Mouse (Mus musculus) E14TG2a.4 (cell line): ENCODE data around the gene Myo7a.

Experiments
- H3K27me3 ChIP-seq: 2 replicates; pipeline ENCODE4 v1.6.1; 2014; ENCODE audit warnings: low read length, control low read depth; ENCODE audit not compliant: insufficient read depth
- H3K36me3 ChIP-seq: 2 replicates; pipeline ENCODE4 v1.6.1; 2014; ENCODE audit warnings: low read length, control low read depth; ENCODE audit not compliant: insufficient read depth
- H3K4me1 ChIP-seq: replicated peaks from 2 replicates; pipeline ENCODE4 v1.6.1; 2014; ENCODE audit warnings: low read depth, low read length, control low read depth
- H3K4me3 ChIP-seq: replicated peaks from 2 replicates; pipeline ENCODE4 v1.5.1; 2014; ENCODE audit warnings: mild to moderate bottlenecking, low read length
- H3K9me3 ChIP-seq: 2 replicates; pipeline ENCODE4 v1.6.1; 2014; ENCODE audit warnings: low read length, control low read depth
- CTCF ChIP-seq: conservative IDR thresholded peaks from 2 replicates; pipeline ENCODE4 v1.5.1; 2014; ENCODE audit warnings: low read length
- NANOG ChIP-seq: IDR thresholded peaks from 2 replicates; pipeline ENCODE4 v1.6.1; 2014; ENCODE audit warnings: borderline replicate concordance, low read length, mixed read lengths
- POU5F1 ChIP-seq: IDR thresholded peaks from 2 replicates; pipeline ENCODE4 v1.6.1; 2014; ENCODE audit warnings: low read length, borderline replicate concordance

Myo7a gene

DNA sequence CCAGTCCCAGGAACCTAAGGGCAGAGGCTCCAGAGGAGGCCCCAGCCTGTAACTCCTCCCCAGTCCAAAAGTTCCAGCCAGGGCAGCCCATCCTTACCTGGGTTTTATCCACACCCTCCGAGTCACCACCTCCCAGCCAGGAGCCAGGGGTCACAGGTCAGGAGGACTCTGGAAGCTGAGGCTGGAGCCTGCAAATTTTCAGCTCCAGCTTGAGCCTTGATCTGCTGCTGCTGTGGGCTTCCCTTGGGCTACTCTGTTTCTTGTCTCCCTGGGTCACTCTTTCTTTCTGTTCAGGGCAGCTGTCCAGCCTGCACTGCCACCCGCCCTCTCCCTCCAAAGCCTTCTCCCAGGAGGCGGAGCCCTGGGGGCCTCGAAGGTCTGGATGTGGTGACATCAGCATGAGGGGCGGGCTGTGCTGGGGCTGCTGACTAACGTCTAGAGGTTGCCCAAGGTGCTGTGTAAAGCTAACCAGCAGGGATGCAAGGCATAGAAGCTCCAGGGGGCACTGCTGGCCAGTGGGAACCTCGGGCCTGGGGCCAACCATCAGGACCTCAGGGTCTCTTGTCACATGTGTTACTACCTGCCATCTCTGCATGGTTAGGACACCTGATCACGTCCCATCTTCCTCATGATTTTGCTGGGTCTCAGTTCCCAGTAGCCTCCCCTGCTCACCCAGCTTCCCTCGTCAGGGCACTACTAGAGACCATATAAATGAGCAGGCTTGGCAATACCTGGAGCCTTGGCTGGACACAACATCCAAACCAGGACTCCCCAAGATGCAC is at the start of gene Myo7a:
TSS of gene Myo7a (minus strand) at position 346 of the 782 bp plus-strand sequence.
- peaks cover 52% of the 10 kb centered on the region for H3K27me3 ChIP-seq
- TF ChIP-seq NANOG (no peak), CTCF (no peak), POU5F1 (no peak)
- H3K9me3 ChIP-seq = 0 out of 2 replicates have a peak, but pooled peaks cover 3% of the 10 kb centered on the region
- H3K4me1 ChIP-seq = peaks cover 15% of the 10 kb centered on the region
- peaks cover 18% of the 10 kb centered on the region for H3K36me3 ChIP-seq
- H3K4me3 ChIP-seq = no peak within 1 kb of the TSS; the same call in 1 of the 2 replicates

DNA sequence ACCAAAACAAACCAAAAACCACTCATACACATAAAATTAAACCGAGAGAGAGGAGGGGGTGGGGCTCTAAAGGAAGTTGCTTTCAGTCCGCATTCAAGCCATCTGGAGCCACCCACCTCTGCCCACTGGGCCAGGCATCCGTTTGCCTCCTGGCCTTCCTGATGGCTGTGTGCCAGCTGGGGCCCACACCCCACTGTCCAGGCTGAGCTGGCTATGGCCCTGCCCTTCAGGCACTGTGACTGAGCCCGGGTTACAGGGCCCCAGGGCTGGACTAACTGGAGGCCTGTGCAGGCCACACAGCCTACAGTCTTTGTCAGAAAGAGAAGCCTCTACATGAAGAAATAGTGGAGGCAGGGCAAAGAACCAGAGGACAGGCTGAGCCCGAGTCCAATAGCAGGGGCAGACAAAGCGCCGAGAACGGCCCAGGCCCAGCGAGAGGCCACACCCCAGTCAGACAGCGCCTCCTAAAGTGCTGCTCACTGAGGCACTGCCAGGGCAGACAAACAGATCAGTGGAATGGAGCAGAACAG is 45.7 kb upstream of the Myo7a start:
- no peak for TF ChIP-seq POU5F1
- no peak for TF ChIP-seq CTCF
- no peak for TF ChIP-seq NANOG
- Histone ChIP-seq H3K36me3 (peaks cover 25% of the 10 kb centered on the region), H3K4me1 (peaks cover 79% of the 10 kb centered on the region), H3K27me3 (no peaks in the 10 kb centered on the region), H3K4me3 (peak overlapping the region; percentile 51), H3K9me3 (peaks cover 11% of the 10 kb centered on the region)

DNA sequence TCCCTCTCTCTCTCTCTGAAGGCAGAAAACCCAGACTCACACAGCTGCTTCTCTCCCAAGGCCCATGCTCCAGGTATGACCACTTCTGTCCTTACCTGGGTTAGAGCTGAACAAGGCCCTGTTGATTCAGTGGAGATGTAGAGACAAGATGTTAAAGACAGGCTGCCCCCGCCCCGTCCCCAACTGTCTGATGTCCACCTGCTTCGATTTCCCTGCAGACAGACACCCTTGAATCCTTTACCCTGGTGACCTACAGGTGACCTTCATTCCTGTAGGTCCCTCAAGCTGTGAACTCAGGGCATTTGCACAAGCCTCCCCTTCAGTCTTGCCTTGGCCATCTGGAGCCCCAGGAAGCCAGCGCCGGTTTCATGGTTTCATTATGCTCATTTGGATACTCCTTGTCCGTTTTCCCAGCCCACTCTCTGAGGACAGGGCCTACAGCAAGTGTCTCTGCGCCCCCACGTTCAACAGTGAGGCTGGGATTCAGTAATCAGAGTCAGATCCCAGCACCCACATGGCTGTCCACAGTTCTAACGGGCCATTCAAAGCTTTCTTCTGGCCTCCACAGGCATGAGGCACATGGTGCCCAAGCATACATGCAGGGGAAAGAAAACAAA is 45.2 kb upstream of the Myo7a start:
- H3K9me3 ChIP-seq = peaks cover 11% of the 10 kb centered on the region
- H3K36me3 ChIP-seq = peaks cover 30% of the 10 kb centered on the region
- peak overlapping the region; percentile 51 for H3K4me3 ChIP-seq
- TF ChIP-seq CTCF = no peak
- no peak for TF ChIP-seq POU5F1
- no peak for TF ChIP-seq NANOG
- no peaks in the 10 kb centered on the region for H3K27me3 ChIP-seq
- peaks cover 80% of the 10 kb centered on the region for H3K4me1 ChIP-seq

DNA sequence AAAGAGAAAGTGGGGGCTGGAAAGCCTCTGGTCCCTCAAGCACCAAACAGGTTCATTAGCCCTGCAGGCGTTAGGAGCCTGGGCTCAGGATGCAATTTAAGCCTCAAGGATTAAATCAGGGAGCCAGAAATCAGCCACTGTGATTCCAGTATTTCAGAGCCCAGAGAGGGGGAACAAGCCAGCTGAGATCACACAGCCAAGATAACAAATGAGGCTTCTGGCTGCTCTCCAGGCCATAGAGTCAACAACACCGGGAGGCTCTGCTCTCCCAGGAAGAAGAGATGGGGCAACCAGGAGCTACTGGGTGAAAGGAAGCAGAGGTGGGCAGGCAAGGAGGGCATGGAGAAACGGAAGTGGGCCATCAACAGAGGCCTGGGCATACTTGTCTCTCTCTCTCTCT is 44.4 kb upstream of the Myo7a start:
- Histone ChIP-seq H3K27me3 (no peaks in the 10 kb centered on the region), H3K4me1 (peaks cover 84% of the 10 kb centered on the region), H3K9me3 (peaks cover 11% of the 10 kb centered on the region), H3K4me3 (no peak overlapping the region), H3K36me3 (peaks cover 36% of the 10 kb centered on the region)
- TF ChIP-seq NANOG = no peak
- no peak for TF ChIP-seq POU5F1
- TF ChIP-seq CTCF = no peak

DNA sequence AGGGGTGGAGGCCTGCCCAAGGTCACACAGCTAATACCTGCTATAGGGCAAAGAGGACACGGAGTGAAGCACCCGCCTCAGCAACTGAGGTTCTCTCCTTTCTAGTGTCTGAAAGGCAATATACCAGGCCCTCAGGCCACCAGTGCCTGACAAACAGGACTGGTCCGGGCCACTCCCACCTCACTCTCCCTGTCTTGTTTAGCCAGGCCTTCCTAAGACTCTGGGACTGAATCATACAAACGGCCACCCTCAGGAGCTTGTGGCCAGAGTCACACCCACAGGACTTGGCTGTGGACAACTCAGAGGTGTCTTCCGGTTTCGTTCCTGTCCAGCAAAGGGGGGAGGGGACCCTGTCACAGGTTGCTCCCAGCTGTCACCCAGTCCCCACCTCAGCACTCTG is 42.9 kb upstream of the Myo7a start:
- H3K4me1 ChIP-seq = peaks cover 93% of the 10 kb centered on the region
- TF ChIP-seq POU5F1 (no peak), NANOG (no peak), CTCF (no peak)
- 0 out of 2 replicates have a peak overlapping the region, but pooled peaks have one; percentile 4 for H3K4me3 ChIP-seq
- H3K9me3 ChIP-seq = peaks cover 11% of the 10 kb centered on the region
- H3K27me3 ChIP-seq = no peaks in the 10 kb centered on the region
- peaks cover 36% of the 10 kb centered on the region for H3K36me3 ChIP-seq

DNA sequence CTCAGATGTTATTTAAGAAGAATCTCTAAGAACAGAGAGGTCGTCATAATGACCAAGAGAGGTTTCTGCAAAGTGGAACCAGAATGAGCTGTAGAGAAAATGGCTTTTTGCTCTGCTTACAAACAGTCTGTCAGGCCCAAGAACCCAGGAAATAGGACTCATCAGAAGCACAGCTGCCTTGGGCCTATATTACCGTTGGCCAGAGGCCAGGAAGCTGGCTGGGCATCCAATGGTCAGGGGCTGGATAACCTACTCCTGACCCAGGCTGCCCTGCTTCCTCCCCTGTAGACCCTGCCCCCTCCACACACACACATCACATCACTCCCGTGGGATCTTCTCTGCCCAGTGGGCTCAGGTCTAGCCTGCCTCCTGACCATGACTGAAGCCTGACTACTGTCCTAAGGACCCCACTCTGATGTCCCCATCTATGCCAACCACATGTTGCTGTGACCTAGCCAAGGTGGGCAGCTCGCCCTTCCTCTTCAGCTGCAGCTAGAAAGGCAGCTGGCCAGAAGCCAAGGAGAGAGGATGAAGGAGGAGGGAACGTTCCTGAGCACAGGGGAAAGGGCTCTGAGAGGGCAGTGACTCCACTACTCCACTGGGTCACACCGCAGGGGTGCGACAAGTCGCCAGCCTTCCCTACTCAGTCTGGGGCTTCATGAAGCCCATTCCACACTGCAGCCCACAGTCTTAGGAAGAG is 40.9 kb upstream of the Myo7a start:
- Histone ChIP-seq H3K36me3 (peaks cover 39% of the 10 kb centered on the region), H3K4me1 (peaks cover 98% of the 10 kb centered on the region), H3K27me3 (no peaks in the 10 kb centered on the region), H3K4me3 (no peak overlapping the region), H3K9me3 (peaks cover 11% of the 10 kb centered on the region)
- TF ChIP-seq POU5F1 (no peak), NANOG (no peak)

DNA sequence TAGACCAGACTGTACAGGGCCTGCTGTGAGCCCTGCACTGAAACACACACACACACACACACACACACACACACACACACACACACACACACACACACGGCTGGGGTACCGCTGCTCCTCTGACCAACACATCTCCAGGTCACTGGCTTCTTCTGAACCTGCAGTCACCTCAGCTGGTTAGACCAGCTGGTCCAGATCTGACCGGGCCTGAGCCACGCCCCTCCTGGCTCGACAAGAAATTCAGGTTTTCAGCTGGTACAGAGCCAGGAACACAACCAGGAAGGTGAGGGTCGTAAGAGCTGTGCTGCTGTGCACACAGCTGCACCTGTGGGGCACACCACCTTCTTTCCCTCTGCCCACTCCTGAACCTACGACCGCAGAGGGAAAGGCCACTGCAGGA is 39.2 kb upstream of the Myo7a start:
- TF ChIP-seq POU5F1 (no peak), CTCF (no peak), NANOG (no peak)
- Histone ChIP-seq H3K4me1 (peaks cover 90% of the 10 kb centered on the region), H3K4me3 (peak overlapping the region; percentile 18), H3K9me3 (peaks cover 8% of the 10 kb centered on the region), H3K36me3 (peaks cover 42% of the 10 kb centered on the region), H3K27me3 (no peaks in the 10 kb centered on the region)

GRCm38 (mm10) chr7:98157636-98158332 is 38.5 kb upstream of the Myo7a start:
- H3K9me3 ChIP-seq = peaks cover under 1% of the 10 kb centered on the region; the same call in 1 of the 2 replicates
- H3K36me3 ChIP-seq = peaks cover 42% of the 10 kb centered on the region
- peaks cover 89% of the 10 kb centered on the region for H3K4me1 ChIP-seq
- H3K4me3 ChIP-seq = peak overlapping the region; percentile 18
- no peaks in the 10 kb centered on the region for H3K27me3 ChIP-seq
- TF ChIP-seq CTCF (no peak), POU5F1 (no peak), NANOG (no peak)
